Mouse (Mus musculus): ENCODE measurements around the gene Jkamp.

DNA sequence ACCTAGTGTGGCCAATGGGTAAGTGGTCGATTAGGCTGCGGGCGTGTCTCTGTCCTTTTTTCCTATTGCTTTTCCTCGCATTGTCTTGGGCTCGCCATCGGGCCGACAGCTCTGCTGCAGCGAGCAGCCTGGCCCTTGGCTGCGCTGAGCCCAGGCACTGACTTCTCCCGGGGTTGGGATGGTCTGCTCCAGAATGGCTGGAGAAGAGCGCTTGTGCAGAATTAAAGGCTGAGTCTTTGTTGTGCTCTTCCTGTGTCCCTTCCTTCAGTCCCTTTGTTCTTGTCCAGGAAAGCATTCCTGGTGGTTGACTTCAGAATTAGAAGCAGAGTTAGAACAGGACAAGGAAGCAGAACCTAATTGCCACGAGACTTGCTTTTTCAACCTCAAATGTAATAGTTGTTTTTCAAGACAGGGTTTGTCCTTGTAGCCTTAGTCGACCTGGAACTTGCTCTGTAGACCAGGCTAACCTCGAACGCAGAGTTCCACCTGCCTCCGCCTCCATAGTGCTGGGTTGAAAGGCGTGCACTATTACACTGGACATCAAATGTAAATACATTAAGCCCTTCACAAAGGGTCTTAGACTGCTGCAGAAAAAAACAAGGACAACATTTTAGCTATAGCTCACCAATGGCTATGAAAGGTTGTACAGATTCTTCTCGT is 907 bp downstream of the Jkamp start:
- TF ChIP-seq POLR2A (IDR thresholded peaks at IDR 0.05; ENCODE audit: insufficient read depth, low read depth, low read length) = no peak
- no peak for TF ChIP-seq CTCF (IDR thresholded peaks at IDR 0.05; ENCODE audit: insufficient read depth, low read depth, low read length)

Measured in olfactory bulb, adult 2 months (tissue).